Mouse (Mus musculus): ENCODE measurements around the gene Phf7. TPM values are rescaled to one million over a fixed set of nuclear protein-coding genes. Genes with fewer than 3 reads are reported as not detected.

Phf7 gene
- polyA plus RNA-seq (2016; fragmentation: Nextera tagmentation; extraction: Ambion mirVana), result 12.4 and 13.9 TPM in 2 replicates

GRCm38 (mm10) chr14:31251084-31251604 lies at the start of gene Phf7, which contains the start of gene Bap1:
Phf7 (minus strand) TSS chr14:31251317.
Bap1 (plus strand) TSS chr14:31251450.
- peak within 1 kb of the TSS; percentile 89 for H3K4me2 ChIP-seq (replicated peaks)
- peak within 1 kb of the TSS; percentile 82 for H3K27ac ChIP-seq
- H3K9ac ChIP-seq, result peak within 1 kb of the TSS; percentile 96
- H3K4me3 ChIP-seq, result peak within 1 kb of the TSS; percentile 95
- WGBS, result under 1% methylated on average over 75 of the region's 75 CpGs
- H3K36me3 ChIP-seq, result peaks cover 30% of the 10 kb centered on the region
- no peaks in the 10 kb centered on the region for H3K9me3 ChIP-seq
- H3K27me3 ChIP-seq (replicated peaks), result no peaks in the 10 kb centered on the region
- peaks cover 20% of the 10 kb centered on the region for H3K4me1 ChIP-seq
- peak; percentile 92 for ATAC-seq (ENCODE audit: low FRiP score, low read depth)

DNA sequence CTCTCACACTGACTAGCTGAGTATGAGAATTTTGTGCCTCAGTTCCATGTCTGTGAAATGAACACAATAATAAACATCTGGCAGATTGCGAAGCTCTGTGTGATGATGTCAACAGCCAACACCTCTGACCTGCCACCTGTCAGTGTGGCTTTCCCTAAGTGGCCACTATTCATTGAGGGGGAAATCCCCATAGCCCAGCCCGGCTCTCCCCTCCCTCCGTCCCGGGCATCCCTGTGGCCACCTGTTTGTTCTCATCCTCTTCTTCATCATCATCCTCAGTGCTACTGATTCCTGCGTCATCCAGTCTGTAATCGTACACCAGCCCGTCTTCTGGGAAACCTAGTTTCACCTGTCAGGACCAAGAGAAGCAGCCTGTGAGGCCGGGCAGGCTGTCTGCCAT lies 34.6 kb upstream of the Phf7 start:
- H3K4me3 ChIP-seq, result no peak overlapping the region
- H3K27me3 ChIP-seq (replicated peaks), result no peaks in the 10 kb centered on the region
- no peak overlapping the region for H3K4me2 ChIP-seq (replicated peaks)
- no peaks in the 10 kb centered on the region for H3K36me3 ChIP-seq
- ATAC-seq (ENCODE audit: low FRiP score, low read depth), result no peak
- H3K27ac ChIP-seq, result no peak overlapping the region
- H3K4me1 ChIP-seq, result no peaks in the 10 kb centered on the region
- H3K9me3 ChIP-seq, result no peaks in the 10 kb centered on the region
- 90% methylated on average over 8 of the region's 8 CpGs for WGBS
- H3K9ac ChIP-seq, result no peak overlapping the region

- H3K9me3 ChIP-seq, result no peaks in the 10 kb centered on the region
- 24% methylated on average over 7 of the region's 7 CpGs for WGBS
- no peaks in the 10 kb centered on the region for H3K36me3 ChIP-seq
- H3K4me3 ChIP-seq, result no peak overlapping the region
- H3K27ac ChIP-seq, result no peak overlapping the region
- ATAC-seq (ENCODE audit: low FRiP score, low read depth), result no peak
- peaks cover 25% of the 10 kb centered on the region for H3K4me1 ChIP-seq
- H3K9ac ChIP-seq, result no peak overlapping the region
- 0 out of 2 replicates have a peak, but pooled peaks cover 3% of the 10 kb centered on the region for H3K27me3 ChIP-seq (replicated peaks)
- no peak overlapping the region for H3K4me2 ChIP-seq (replicated peaks)
Measured at GRCm38 (mm10) chr14:31272164-31272563, 21.0 kb upstream of the Phf7 start.

DNA sequence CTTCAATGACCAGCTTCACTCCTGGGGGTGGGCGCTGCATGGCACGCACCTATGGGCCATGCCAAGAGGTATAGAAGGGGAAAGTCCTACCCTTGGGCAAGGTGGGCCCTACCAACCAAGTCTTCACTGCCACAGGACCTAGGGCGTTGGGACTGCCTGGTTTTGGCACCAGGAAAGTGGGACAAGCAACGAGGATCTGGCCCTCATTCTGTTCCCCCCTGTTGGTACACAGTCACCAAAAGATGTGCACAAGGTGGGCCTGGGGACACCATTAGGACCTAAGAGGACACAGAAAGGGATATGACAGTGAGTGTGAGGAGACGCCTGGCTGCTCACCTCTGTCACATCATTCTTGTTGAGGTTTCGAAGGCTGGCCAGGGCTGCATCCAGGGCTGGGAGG lies 20.0 kb upstream of the Phf7 start:
- no peak overlapping the region for H3K27ac ChIP-seq
- H3K4me3 ChIP-seq, result no peak overlapping the region
- 0 out of 2 replicates have a peak, but pooled peaks cover 3% of the 10 kb centered on the region for H3K27me3 ChIP-seq (replicated peaks)
- H3K9me3 ChIP-seq, result no peaks in the 10 kb centered on the region
- H3K4me1 ChIP-seq, result peaks cover 25% of the 10 kb centered on the region
- H3K36me3 ChIP-seq, result no peaks in the 10 kb centered on the region
- ATAC-seq (ENCODE audit: low FRiP score, low read depth), result no peak
- 95% methylated on average over 6 of the region's 6 CpGs for WGBS
- H3K9ac ChIP-seq, result no peak overlapping the region
- H3K4me2 ChIP-seq (replicated peaks), result no peak overlapping the region

DNA sequence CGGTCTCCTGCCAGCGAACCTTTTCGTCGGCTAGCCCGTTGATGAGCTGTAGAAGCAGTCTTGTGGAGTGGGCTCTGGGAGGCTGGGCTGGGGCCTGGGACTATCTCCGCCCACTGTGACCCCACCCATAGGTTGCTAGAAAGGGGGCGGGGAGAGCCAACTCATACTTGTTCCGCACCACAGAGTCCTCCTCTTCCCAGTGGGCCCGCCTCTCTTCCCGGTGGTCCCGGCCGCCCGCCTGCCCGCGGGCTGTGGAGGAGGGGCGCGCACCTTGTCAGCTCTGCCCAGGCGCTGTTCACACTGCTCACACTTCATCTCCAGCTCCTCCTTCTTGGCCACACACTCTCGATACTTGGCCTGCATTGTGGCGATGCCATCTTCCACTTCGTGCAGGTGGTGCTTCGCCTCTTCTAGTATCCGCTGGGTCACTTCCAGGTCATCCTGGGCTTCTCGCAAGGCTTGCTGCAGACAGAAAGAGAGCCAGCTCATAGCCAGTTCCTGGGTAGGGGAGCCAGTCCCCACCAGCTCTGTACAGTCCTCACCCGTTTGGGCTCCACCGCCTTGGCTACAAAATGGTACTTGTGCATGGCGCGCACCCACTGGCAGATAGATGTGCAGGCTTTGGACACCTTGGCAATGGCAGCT lies 18.5 kb upstream of the Phf7 start:
- WGBS, result 19% methylated on average over 28 of the region's 28 CpGs
- Histone ChIP-seq H3K9ac (0 out of 2 replicates have a peak overlapping the region, but pooled peaks have one; percentile 22), H3K4me2 (replicated peaks) (peak overlapping the region; percentile 59), H3K9me3 (no peaks in the 10 kb centered on the region), H3K27me3 (replicated peaks) (0 out of 2 replicates have a peak, but pooled peaks cover 3% of the 10 kb centered on the region), H3K4me1 (peaks cover 25% of the 10 kb centered on the region), H3K4me3 (peak overlapping the region; percentile 24), H3K27ac (no peak overlapping the region), H3K36me3 (no peaks in the 10 kb centered on the region)
- peak; percentile 64 for ATAC-seq (ENCODE audit: low FRiP score, low read depth)

DNA sequence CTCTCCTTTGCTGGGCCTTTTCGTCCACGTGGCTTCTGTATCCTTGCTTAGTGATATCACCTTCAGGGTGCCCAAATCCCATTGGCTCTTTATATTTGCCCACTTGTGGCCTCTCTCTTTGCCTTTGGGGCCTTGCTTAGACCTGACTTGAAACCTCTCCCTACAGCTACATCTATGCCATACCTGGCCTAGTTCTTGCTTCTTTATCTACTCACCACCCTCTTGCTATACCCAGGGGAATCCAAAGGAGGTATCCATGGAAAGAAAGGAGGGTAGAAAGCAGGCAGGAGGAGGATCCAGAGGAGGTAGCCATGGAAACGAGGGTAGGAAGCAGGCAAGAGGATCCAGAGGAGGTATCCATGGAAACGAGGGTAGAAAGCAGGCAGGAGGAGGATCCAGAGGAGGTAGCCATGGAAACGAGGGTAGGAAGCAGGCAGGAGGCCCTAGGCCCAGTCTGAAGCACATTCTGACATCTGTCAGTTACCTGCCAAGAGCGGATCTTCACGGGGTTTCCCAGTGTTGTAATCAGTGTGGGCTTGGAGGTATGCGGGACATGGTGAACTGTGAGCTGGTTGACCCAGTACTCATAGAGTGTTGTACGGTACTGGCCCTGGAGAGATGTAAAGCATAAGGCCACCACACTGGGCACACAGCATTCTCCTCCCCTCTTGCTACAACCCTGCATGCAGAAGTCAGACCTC lies 17.3 kb upstream of the Phf7 start:
- Histone ChIP-seq H3K27ac (no peak overlapping the region), H3K4me1 (peaks cover 25% of the 10 kb centered on the region), H3K9ac (no peak overlapping the region), H3K9me3 (no peaks in the 10 kb centered on the region), H3K4me3 (no peak overlapping the region), H3K4me2 (replicated peaks) (peak overlapping the region; percentile 59), H3K27me3 (replicated peaks) (0 out of 2 replicates have a peak, but pooled peaks cover 3% of the 10 kb centered on the region), H3K36me3 (no peaks in the 10 kb centered on the region)
- 52% methylated on average over 9 of the region's 9 CpGs for WGBS
- ATAC-seq (ENCODE audit: low FRiP score, low read depth), result peak; percentile 46

- H3K4me2 ChIP-seq (replicated peaks), result no peak overlapping the region
- H3K27ac ChIP-seq, result no peak overlapping the region
Measured at GRCm38 (mm10) chr14:31267649-31268048, 16.5 kb upstream of the Phf7 start.

DNA sequence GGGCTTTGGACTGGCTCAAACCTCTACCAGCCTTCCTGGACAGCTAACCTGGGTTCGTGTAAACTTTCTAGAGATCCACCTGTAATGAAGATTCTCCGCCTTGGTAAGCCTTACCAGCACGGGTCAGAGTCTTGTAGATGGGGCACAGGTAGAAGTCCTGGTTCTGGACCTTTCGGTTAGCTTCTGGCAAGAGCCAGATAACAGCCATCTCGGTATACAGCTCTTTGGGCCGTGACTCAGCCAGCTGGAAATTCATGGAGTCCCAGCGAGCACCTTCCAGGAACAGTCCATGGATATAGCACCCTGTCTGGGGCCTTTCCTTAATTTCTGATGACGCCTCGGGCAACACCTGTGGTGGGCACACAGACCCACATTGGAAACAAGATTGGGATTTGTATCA lies 9.8 kb upstream of the Phf7 start:
- WGBS, result 95% methylated on average over 9 of the region's 9 CpGs
- H3K36me3 ChIP-seq, result peaks cover 66% of the 10 kb centered on the region

More at GRCm38 (mm10) chr14:31267649-31268048, 16.5 kb upstream of the Phf7 start:
- Histone ChIP-seq H3K4me3 (no peak overlapping the region), H3K27me3 (replicated peaks) (0 out of 2 replicates have a peak, but pooled peaks cover 3% of the 10 kb centered on the region), H3K36me3 (peaks cover 1% of the 10 kb centered on the region; the same call in 1 of the 2 replicates), H3K4me1 (peaks cover 25% of the 10 kb centered on the region), H3K9me3 (no peaks in the 10 kb centered on the region), H3K9ac (no peak overlapping the region)
- WGBS, result 81% methylated on average over 11 of the region's 11 CpGs
- no peak for ATAC-seq (ENCODE audit: low FRiP score, low read depth)

DNA sequence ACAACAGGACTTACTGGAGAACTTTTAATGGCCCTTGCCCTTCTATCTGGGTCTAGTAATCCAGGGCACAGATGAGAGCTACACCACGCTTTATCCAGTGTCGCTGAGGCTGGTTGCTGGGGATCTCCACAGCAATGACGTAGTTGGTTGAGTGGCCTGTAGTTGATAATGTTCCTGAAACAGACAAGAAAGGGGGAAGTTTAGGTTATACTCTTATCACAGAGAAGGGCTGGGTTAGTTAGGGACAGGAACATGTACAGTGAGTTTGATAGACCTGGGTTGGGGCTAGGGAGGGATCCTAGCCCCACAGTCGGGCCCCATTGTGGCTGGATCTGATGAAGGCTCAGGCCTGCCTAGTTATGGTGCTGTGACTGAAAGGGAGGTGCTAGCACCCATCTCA lies 9.3 kb upstream of the Phf7 start:
- Histone ChIP-seq H3K9ac (no peak overlapping the region), H3K4me3 (no peak overlapping the region), H3K36me3 (peaks cover 72% of the 10 kb centered on the region), H3K27me3 (replicated peaks) (no peaks in the 10 kb centered on the region), H3K27ac (no peak overlapping the region), H3K4me1 (no peaks in the 10 kb centered on the region), H3K4me2 (replicated peaks) (no peak overlapping the region), H3K9me3 (no peaks in the 10 kb centered on the region)
- 96% methylated on average over 4 of the region's 4 CpGs for WGBS
- no peak for ATAC-seq (ENCODE audit: low FRiP score, low read depth)

More for the DNA sequence above, 9.8 kb upstream of the Phf7 start:
- no peak for ATAC-seq (ENCODE audit: low FRiP score, low read depth)
- Histone ChIP-seq H3K27me3 (replicated peaks) (no peaks in the 10 kb centered on the region), H3K4me2 (replicated peaks) (no peak overlapping the region), H3K9ac (no peak overlapping the region), H3K9me3 (no peaks in the 10 kb centered on the region), H3K4me3 (no peak overlapping the region), H3K4me1 (no peaks in the 10 kb centered on the region), H3K27ac (no peak overlapping the region)

DNA sequence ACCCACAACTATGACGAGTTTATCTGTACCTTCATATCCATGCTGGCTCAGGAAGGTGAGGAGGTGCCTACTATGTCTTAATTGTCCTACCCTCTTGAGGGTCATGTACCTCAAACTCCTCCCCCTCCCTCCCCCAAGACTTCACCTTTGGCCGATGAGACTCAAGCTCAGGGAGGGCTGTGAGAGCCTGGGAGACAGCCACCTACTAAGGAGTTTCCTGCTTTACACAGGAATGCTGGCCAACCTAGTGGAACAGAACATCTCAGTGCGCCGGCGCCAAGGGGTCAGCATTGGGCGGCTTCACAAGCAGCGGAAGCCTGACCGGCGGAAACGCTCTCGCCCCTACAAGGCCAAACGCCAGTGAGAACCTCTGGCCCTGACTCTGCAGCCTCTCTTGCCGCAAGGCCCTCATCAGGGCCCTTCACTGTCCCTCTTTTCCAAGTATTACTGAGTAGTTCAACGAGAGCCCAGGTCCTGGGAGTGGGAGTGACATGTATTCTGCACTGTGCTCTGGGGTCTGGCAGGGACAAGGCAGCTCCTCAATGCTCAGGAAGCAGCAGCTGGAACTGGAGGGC lies 7.4 kb upstream of the Phf7 start:
- Histone ChIP-seq H3K9ac (no peak overlapping the region), H3K9me3 (no peaks in the 10 kb centered on the region), H3K4me3 (no peak overlapping the region), H3K27ac (no peak overlapping the region), H3K36me3 (peaks cover 90% of the 10 kb centered on the region), H3K27me3 (replicated peaks) (no peaks in the 10 kb centered on the region), H3K4me1 (no peaks in the 10 kb centered on the region), H3K4me2 (replicated peaks) (no peak overlapping the region)
- WGBS, result 95% methylated on average over 14 of the region's 14 CpGs
- no peak for ATAC-seq (ENCODE audit: low FRiP score, low read depth)

DNA sequence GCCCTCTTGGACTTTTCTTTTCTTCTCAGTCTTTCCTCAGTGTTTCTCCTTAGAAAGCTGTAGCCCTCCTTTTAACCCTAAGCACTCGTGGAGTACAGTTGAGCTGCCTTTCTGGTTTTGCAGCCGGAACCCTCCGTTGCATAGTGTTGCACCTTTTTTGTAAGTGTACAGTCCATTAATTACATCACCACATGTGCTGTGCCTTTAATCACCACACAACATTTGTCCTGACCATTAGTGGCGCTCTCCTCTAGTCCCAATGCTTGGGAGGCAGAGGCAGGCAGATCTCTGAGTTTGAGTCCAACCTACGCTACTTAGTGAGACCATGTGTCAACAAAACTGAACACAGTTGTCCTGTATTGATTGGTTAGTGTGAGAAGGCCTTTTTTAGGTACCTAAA lies 974 bp upstream of the Phf7 start:
- Histone ChIP-seq H3K27me3 (replicated peaks) (no peaks in the 10 kb centered on the region), H3K4me1 (peaks cover 20% of the 10 kb centered on the region), H3K36me3 (peaks cover 40% of the 10 kb centered on the region), H3K9me3 (no peaks in the 10 kb centered on the region), H3K4me3 (peak overlapping the region; percentile 95), H3K4me2 (replicated peaks) (peak overlapping the region; percentile 89), H3K9ac (peak overlapping the region; percentile 96), H3K27ac (no peak overlapping the region)
- 93% methylated on average over 5 of the region's 5 CpGs for WGBS
- no peak for ATAC-seq (ENCODE audit: low FRiP score, low read depth)

GRCm38 (mm10) chr14:31251626-31252025 lies 509 bp upstream of the Phf7 start:
- Histone ChIP-seq H3K9me3 (no peaks in the 10 kb centered on the region), H3K4me1 (peaks cover 20% of the 10 kb centered on the region), H3K27me3 (replicated peaks) (no peaks in the 10 kb centered on the region), H3K4me3 (peak overlapping the region; percentile 95), H3K27ac (0 out of 2 replicates have a peak overlapping the region, but pooled peaks have one; percentile 82), H3K4me2 (replicated peaks) (peak overlapping the region; percentile 89), H3K36me3 (peaks cover 35% of the 10 kb centered on the region), H3K9ac (peak overlapping the region; percentile 96)
- 2% methylated on average over 18 of the region's 18 CpGs for WGBS
- no peak for ATAC-seq (ENCODE audit: low FRiP score, low read depth)

All from neural tube, embryonic 12.5 days (tissue).